Mouse (Mus musculus): ENCODE measurements around the gene 1700021F05Rik. TPM values are rescaled to one million over a fixed set of nuclear protein-coding genes. Genes with fewer than 3 reads are reported as not detected.

The 1700021F05Rik gene
- polyA plus RNA-seq, 1 experiment from 2014 or later: 106 TPM

DNA sequence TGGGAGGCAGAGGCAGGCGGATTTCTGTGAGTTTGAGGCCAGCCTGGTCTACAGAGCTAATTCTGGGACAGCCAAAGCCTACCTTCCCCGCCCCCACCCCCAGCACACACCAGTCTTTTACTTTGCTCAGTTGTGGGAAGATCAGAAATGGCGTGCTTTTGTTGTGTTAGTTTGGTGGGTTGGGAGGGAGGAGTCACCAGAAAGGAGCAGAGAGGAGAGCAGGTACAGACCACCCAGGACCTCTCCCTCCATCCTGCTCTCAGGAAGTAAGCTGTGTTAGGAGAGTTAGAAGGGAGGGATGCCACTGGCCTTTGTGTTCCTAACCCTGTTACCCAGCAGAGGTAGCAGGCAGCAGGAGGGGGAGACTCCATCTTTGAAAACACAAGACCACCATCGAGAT is 33.7 kb downstream of the 1700021F05Rik start:
- Histone ChIP-seq H3K36me3 (ENCODE audit: control insufficient read depth, insufficient read depth, low read length) (peaks cover 17% of the 10 kb centered on the region), H3K9ac (ENCODE audit: low read depth, low read length) (no peak overlapping the region), H3K9me3 (replicated peaks; ENCODE audit: control insufficient read depth, low read length) (no peaks in the 10 kb centered on the region), H3K27me3 (ENCODE audit: control insufficient read depth, insufficient read depth, low read length) (no peaks in the 10 kb centered on the region), H3K4me2 (no peak overlapping the region), H3K4me3 (ENCODE audit: low read depth, low read length) (no peak overlapping the region), H3K4me1 (ENCODE audit: control insufficient read depth, insufficient read depth, low read length) (no peaks in the 10 kb centered on the region), H3K27ac (ENCODE audit: low read depth, low read length) (no peak overlapping the region)
- 63% methylated on average over 4 of the region's 4 CpGs for WGBS (ENCODE audit: insufficient replicate concordance)
- ATAC-seq (replicated peaks; ENCODE audit: insufficient number of reproducible peaks, low FRiP score, low TSS enrichment): no peak

DNA sequence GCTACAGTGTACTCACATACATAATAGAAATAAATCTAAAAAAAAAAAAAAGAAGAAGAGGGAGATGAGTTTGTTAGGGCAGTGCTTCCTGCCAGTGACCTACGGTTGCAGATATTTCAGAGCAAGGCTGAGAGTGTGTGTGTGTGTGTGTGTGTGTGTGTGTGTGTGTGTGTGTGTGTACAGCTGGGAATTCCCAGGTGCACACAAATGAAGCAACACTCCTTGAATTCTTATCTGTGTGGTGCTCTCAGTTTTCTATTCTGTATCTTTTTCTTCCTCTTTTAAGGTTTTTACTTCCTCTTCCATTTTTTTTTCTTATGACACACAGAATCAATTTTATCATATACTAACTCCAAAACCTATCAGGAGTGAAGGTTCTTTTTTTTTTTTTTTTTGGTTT is 36.5 kb downstream of the 1700021F05Rik start:
- 94% methylated on average over 1 of the region's 1 CpGs for WGBS (ENCODE audit: insufficient replicate concordance)
- Histone ChIP-seq H3K4me3 (ENCODE audit: low read depth, low read length) (no peak overlapping the region), H3K9ac (ENCODE audit: low read depth, low read length) (no peak overlapping the region), H3K36me3 (ENCODE audit: control insufficient read depth, insufficient read depth, low read length) (peaks cover 3% of the 10 kb centered on the region), H3K9me3 (replicated peaks; ENCODE audit: control insufficient read depth, low read length) (no peaks in the 10 kb centered on the region), H3K4me2 (no peak overlapping the region), H3K27ac (ENCODE audit: low read depth, low read length) (no peak overlapping the region), H3K4me1 (ENCODE audit: control insufficient read depth, insufficient read depth, low read length) (no peaks in the 10 kb centered on the region), H3K27me3 (ENCODE audit: control insufficient read depth, insufficient read depth, low read length) (no peaks in the 10 kb centered on the region)
- ATAC-seq (replicated peaks; ENCODE audit: insufficient number of reproducible peaks, low FRiP score, low TSS enrichment): no peak

GRCm38 (mm10) chr10:43502599-43502998 is 38.2 kb downstream of the 1700021F05Rik start:
- no peak overlapping the region for H3K4me2 ChIP-seq
- H3K9ac ChIP-seq (ENCODE audit: low read depth, low read length): no peak overlapping the region
- H3K4me3 ChIP-seq (ENCODE audit: low read depth, low read length): no peak overlapping the region
- no peak overlapping the region for H3K27ac ChIP-seq (ENCODE audit: low read depth, low read length)
- 89% methylated on average over 4 of the region's 4 CpGs for WGBS (ENCODE audit: insufficient replicate concordance)
- no peaks in the 10 kb centered on the region for H3K27me3 ChIP-seq (ENCODE audit: control insufficient read depth, insufficient read depth, low read length)
- ATAC-seq (replicated peaks; ENCODE audit: insufficient number of reproducible peaks, low FRiP score, low TSS enrichment): no peak
- H3K36me3 ChIP-seq (ENCODE audit: control insufficient read depth, insufficient read depth, low read length): peaks cover 14% of the 10 kb centered on the region
- H3K4me1 ChIP-seq (ENCODE audit: control insufficient read depth, insufficient read depth, low read length): no peaks in the 10 kb centered on the region
- no peaks in the 10 kb centered on the region for H3K9me3 ChIP-seq (replicated peaks; ENCODE audit: control insufficient read depth, low read length)

DNA sequence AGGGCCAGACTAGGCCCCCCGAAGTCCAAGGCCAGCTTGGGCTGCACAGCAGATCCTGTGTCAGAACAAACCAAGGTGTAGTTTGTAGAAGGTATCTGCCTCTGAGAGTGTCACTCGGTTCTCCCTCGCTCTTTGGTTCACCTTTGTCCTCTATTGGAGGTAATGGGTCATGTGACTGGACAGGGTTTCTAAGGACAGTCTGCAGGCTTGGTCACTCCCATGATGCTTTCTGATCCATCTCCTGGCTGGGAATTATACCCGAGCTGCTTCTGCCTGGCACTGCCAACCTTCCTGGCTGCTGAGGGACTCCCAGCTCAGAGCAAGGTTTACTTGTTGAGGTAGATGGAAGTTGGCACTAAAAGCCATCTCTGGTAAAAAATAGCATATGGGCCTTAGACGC is 49.9 kb downstream of the 1700021F05Rik start:
- Histone ChIP-seq H3K9ac (ENCODE audit: low read depth, low read length) (no peak overlapping the region), H3K4me3 (ENCODE audit: low read depth, low read length) (no peak overlapping the region), H3K27me3 (ENCODE audit: control insufficient read depth, insufficient read depth, low read length) (no peaks in the 10 kb centered on the region), H3K4me2 (no peak overlapping the region), H3K27ac (ENCODE audit: low read depth, low read length) (no peak overlapping the region), H3K36me3 (ENCODE audit: control insufficient read depth, insufficient read depth, low read length) (peaks cover 6% of the 10 kb centered on the region; the same call in 1 of the 2 replicates), H3K4me1 (ENCODE audit: control insufficient read depth, insufficient read depth, low read length) (peaks cover 28% of the 10 kb centered on the region), H3K9me3 (replicated peaks; ENCODE audit: control insufficient read depth, low read length) (no peaks in the 10 kb centered on the region)
- WGBS (ENCODE audit: insufficient replicate concordance): 81% methylated on average over 5 of the region's 5 CpGs
- ATAC-seq (replicated peaks; ENCODE audit: insufficient number of reproducible peaks, low FRiP score, low TSS enrichment): no peak

GRCm38 (mm10) chr10:43490034-43490433 is 50.8 kb downstream of the 1700021F05Rik start:
- ATAC-seq (replicated peaks; ENCODE audit: insufficient number of reproducible peaks, low FRiP score, low TSS enrichment): no peak
- Histone ChIP-seq H3K9me3 (replicated peaks; ENCODE audit: control insufficient read depth, low read length) (no peaks in the 10 kb centered on the region), H3K36me3 (ENCODE audit: control insufficient read depth, insufficient read depth, low read length) (no peaks in the 10 kb centered on the region), H3K27me3 (ENCODE audit: control insufficient read depth, insufficient read depth, low read length) (no peaks in the 10 kb centered on the region), H3K9ac (ENCODE audit: low read depth, low read length) (no peak overlapping the region), H3K4me1 (ENCODE audit: control insufficient read depth, insufficient read depth, low read length) (peaks cover 28% of the 10 kb centered on the region), H3K4me3 (ENCODE audit: low read depth, low read length) (no peak overlapping the region), H3K4me2 (peak overlapping the region; percentile 39; the same call in 1 of the 2 replicates), H3K27ac (ENCODE audit: low read depth, low read length) (peak overlapping the region; percentile 48)
- 64% methylated on average over 8 of the region's 8 CpGs for WGBS (ENCODE audit: insufficient replicate concordance)

DNA sequence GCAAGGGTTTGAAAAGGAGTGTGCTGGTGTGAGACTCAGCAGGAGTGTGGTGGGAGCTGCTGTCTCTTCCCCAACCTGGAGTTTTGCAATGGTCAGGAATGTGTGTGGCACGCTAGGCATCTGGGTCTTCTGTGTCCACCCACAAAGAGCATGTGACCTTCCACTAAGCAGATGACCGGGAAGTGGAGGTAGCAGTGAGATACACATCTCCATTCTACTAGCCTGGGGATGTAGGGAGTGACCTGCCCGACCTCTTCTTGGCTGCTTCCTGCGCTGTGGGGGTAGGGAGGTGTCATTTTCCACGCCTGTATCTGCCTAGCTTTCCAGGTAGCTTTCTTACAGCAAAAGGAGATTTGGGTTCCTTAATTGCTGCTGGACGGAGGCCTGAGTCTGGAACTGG is 51.2 kb downstream of the 1700021F05Rik start:
- H3K9me3 ChIP-seq (replicated peaks; ENCODE audit: control insufficient read depth, low read length): no peaks in the 10 kb centered on the region
- H3K4me3 ChIP-seq (ENCODE audit: low read depth, low read length): no peak overlapping the region
- H3K9ac ChIP-seq (ENCODE audit: low read depth, low read length): no peak overlapping the region
- no peaks in the 10 kb centered on the region for H3K27me3 ChIP-seq (ENCODE audit: control insufficient read depth, insufficient read depth, low read length)
- peaks cover 28% of the 10 kb centered on the region for H3K4me1 ChIP-seq (ENCODE audit: control insufficient read depth, insufficient read depth, low read length)
- ATAC-seq (replicated peaks; ENCODE audit: insufficient number of reproducible peaks, low FRiP score, low TSS enrichment): peak; percentile 53; the same call in 1 of the 2 replicates
- 18% methylated on average over 6 of the region's 6 CpGs for WGBS (ENCODE audit: insufficient replicate concordance)
- peak overlapping the region; percentile 39; the same call in 1 of the 2 replicates for H3K4me2 ChIP-seq
- H3K27ac ChIP-seq (ENCODE audit: low read depth, low read length): peak overlapping the region; percentile 48
- no peaks in the 10 kb centered on the region for H3K36me3 ChIP-seq (ENCODE audit: control insufficient read depth, insufficient read depth, low read length)

GRCm38 (mm10) chr10:43489139-43489538 is 51.7 kb downstream of the 1700021F05Rik start:
- Histone ChIP-seq H3K36me3 (ENCODE audit: control insufficient read depth, insufficient read depth, low read length) (no peaks in the 10 kb centered on the region), H3K4me2 (peak overlapping the region; percentile 19; the same call in 1 of the 2 replicates), H3K4me1 (ENCODE audit: control insufficient read depth, insufficient read depth, low read length) (peaks cover 31% of the 10 kb centered on the region), H3K27ac (ENCODE audit: low read depth, low read length) (0 out of 2 replicates have a peak overlapping the region, but pooled peaks have one; percentile 41), H3K9me3 (replicated peaks; ENCODE audit: control insufficient read depth, low read length) (no peaks in the 10 kb centered on the region), H3K4me3 (ENCODE audit: low read depth, low read length) (no peak overlapping the region), H3K9ac (ENCODE audit: low read depth, low read length) (no peak overlapping the region), H3K27me3 (ENCODE audit: control insufficient read depth, insufficient read depth, low read length) (no peaks in the 10 kb centered on the region)
- ATAC-seq (replicated peaks; ENCODE audit: insufficient number of reproducible peaks, low FRiP score, low TSS enrichment): no peak
- 83% methylated on average over 7 of the region's 7 CpGs for WGBS (ENCODE audit: insufficient replicate concordance)

DNA sequence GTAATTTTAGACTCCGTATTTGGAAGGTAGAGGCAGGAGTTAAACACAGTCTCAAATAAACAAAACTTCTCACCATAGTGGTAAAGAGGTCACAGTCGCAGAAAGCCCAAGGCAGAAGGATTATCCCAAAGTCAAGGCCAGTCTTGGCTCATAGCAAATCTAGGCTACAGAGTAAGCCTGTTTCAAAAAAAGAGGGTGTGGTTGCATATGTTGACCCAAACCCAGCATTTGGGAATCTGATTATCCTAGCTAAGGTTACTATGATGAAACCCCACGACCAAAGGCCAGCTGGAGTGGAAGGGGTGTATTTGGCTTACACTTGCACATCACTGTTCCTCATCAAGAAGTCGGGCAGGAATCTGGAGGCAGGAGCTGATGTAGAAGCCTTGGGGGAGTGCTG is 52.5 kb downstream of the 1700021F05Rik start:
- H3K9me3 ChIP-seq (replicated peaks; ENCODE audit: control insufficient read depth, low read length): no peaks in the 10 kb centered on the region
- H3K27me3 ChIP-seq (ENCODE audit: control insufficient read depth, insufficient read depth, low read length): no peaks in the 10 kb centered on the region
- 79% methylated on average over 4 of the region's 4 CpGs for WGBS (ENCODE audit: insufficient replicate concordance)
- H3K4me2 ChIP-seq: no peak overlapping the region
- H3K36me3 ChIP-seq (ENCODE audit: control insufficient read depth, insufficient read depth, low read length): no peaks in the 10 kb centered on the region
- no peak overlapping the region for H3K4me3 ChIP-seq (ENCODE audit: low read depth, low read length)
- peaks cover 37% of the 10 kb centered on the region for H3K4me1 ChIP-seq (ENCODE audit: control insufficient read depth, insufficient read depth, low read length)
- ATAC-seq (replicated peaks; ENCODE audit: insufficient number of reproducible peaks, low FRiP score, low TSS enrichment): no peak
- H3K9ac ChIP-seq (ENCODE audit: low read depth, low read length): no peak overlapping the region
- no peak overlapping the region for H3K27ac ChIP-seq (ENCODE audit: low read depth, low read length)

GRCm38 (mm10) chr10:43487441-43488010 is 53.3 kb downstream of the 1700021F05Rik start:
- H3K27me3 ChIP-seq (ENCODE audit: control insufficient read depth, insufficient read depth, low read length): no peaks in the 10 kb centered on the region
- WGBS (ENCODE audit: insufficient replicate concordance): 72% methylated on average over 3 of the region's 3 CpGs
- H3K27ac ChIP-seq (ENCODE audit: low read depth, low read length): no peak overlapping the region
- no peaks in the 10 kb centered on the region for H3K9me3 ChIP-seq (replicated peaks; ENCODE audit: control insufficient read depth, low read length)
- no peak overlapping the region for H3K4me2 ChIP-seq
- peaks cover 42% of the 10 kb centered on the region for H3K4me1 ChIP-seq (ENCODE audit: control insufficient read depth, insufficient read depth, low read length)
- no peak for ATAC-seq (replicated peaks; ENCODE audit: insufficient number of reproducible peaks, low FRiP score, low TSS enrichment)
- H3K36me3 ChIP-seq (ENCODE audit: control insufficient read depth, insufficient read depth, low read length): no peaks in the 10 kb centered on the region
- no peak overlapping the region for H3K4me3 ChIP-seq (ENCODE audit: low read depth, low read length)
- H3K9ac ChIP-seq (ENCODE audit: low read depth, low read length): no peak overlapping the region

Measured in heart, embryonic 11.5 days (tissue).